Mouse (Mus musculus) erythroblast, adult 5-6 weeks (primary cell): ENCODE measurements around the gene Glyatl3. TPM values are rescaled to one million over a fixed set of nuclear protein-coding genes. Genes with fewer than 3 reads are reported as not detected.
A peak's percentile ranks its signal among the peaks of the same experiment; 100 is the strongest.

ENCODE experiments used
- ATAC-seq: replicated peaks from 2 replicates; pipeline ENCODE4 v1.8.0; 2016; ENCODE audit warnings: moderate number of reproducible peaks, mild to moderate bottlenecking, moderate TSS enrichment, inconsistent platforms; ENCODE audit not compliant: poor library complexity, low FRiP score, severe bottlenecking
- total RNA-seq, 2 experiments: library from RNA; stranded (forward) in 1 of 2; stranded (reverse) in 1 of 2; fragments of 150-400 nt in 1 of 2; fragments of 200-764, 138-1000 nt in 1 of 2; gene quantifications; 2 replicates each; pipeline versions ENCODE4 v1.2.3 to v1.2.4; 2015 to 2017; ENCODE audit warnings: low replicate concordance in 2 of 2

Glyatl3 gene
- 5.4 TPM in 1 of 2 replicates, not detected in the other for total RNA-seq (2015; ENCODE audit: low replicate concordance)
- total RNA-seq (2017; ENCODE audit: low replicate concordance), result not detected in 2 replicates

DNA sequence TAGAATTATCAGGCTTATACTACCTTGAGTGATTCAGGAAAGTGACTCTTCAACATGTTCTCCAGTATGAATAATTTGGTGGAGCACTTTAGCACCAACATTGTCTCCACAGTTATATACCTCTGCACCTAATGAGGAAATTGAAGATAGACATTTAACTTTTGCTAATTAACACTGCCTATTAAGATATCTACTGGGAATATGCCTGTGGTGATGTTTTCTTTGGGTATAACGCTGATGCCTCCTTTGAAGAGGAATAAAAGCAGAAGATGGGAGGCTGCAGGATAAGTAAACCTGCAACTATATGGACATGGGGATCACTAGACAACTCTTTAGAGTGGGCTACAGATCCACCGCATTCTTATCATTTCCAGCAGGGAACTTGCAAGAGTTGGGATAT is at the start of gene Glyatl3:
Glyatl3 (minus strand) TSS at position 101 of the 400 bp plus-strand sequence.
- ATAC-seq, result no peak

DNA sequence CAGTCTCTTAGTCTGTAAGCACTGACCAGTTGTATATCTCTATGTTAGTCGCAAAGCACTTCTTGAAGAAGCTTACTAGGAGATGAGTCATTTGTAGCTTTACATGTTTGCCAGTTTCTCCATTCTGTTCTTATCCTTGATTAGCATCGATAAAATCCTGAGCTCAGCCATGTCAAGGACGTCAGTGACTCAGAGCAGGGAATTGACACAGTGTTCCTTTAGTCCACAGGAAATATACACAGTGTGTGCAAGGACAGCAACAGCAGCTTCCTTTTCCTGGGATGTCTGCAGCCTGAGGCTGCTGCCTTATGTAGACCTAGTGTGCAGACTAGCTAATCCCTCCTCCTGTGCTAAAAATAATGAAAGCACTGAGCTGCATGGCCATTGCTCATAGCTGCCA is 34.4 kb upstream of the Glyatl3 start:
- no peak for ATAC-seq

DNA sequence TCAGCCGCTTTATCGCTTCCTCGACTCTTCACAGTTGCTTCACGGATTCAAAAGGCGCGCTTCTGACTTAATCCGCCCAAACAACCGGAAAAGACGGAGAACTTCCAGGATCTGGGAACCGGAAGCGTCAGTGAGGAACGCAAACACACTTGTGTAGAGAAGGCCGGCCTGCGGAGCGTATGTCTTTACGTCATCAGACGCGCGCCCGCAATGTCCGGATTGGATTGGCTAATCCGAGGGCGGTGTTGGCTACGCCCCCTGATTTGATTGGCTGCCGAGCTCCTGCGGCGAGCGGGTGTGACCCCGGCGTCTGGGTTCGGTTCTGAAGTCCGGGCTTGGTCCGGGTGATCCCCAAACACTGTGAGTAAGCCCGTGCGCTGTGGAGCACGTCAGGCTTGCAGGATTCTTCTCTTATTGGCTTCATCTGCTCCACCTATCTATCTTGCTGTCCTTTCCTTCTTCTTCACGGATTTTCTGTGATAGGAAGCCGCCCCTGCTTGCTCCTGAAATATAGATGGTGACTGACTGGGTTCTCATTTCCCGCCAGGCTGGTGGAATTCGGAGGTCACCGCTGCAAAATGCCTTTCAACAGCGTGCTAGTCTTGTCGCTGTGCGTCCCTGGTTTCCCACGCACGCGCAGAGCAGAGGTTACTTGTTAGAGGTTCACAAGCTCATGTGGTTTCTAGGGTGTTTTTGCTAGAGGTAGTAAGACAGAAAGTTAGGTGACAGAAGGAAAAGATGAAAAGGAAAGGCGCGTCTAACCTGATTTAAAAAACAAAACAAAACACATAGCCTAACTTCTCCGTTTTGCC is 20.5 kb upstream of the Glyatl3 start, which contains the start of the genes Mut and Cenpq:
Mut (plus strand) TSS at position 266 of the 812 bp plus-strand sequence.
Cenpq (minus strand) TSS at position 628 of the 812 bp plus-strand sequence.
- peak; percentile 98 for ATAC-seq

GRCm38 (mm10) chr17:40933985-40934384 is 19.8 kb upstream of the Glyatl3 start:
- peak; percentile 59 for ATAC-seq

- ATAC-seq, result no peak
Measured at GRCm38 (mm10) chr17:40915499-40915898, 1.3 kb upstream of the Glyatl3 start.

- ATAC-seq, result no peak
Measured at GRCm38 (mm10) chr17:40904721-40905154, 9.4 kb downstream of the Glyatl3 start.

DNA sequence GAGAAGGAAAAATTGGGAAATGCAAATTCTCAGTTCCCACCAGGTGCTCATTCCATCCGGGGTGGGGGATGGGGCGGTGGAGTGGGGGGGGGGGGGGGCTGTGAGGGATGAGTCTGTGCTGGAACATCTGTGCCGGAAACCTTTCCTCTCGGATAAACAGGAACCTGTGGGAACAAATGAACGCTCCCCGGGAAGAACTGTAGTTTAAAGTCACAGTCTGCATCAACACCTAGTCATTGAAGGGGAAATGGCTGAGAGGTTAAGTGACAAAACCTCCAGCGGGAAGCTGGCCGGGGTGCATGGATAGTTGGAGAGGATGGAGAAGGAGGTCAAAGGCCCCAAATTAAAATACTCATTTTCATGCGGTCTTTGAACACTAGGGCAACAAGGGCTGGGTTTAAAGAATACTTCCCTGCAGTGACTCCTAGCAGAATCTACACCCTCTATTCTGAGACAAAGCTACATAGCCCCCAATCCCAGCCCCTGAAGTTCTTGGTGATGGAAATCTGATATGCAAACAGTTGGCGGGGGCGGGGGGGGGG is 10.0 kb downstream of the Glyatl3 start:
- ATAC-seq, result no peak

DNA sequence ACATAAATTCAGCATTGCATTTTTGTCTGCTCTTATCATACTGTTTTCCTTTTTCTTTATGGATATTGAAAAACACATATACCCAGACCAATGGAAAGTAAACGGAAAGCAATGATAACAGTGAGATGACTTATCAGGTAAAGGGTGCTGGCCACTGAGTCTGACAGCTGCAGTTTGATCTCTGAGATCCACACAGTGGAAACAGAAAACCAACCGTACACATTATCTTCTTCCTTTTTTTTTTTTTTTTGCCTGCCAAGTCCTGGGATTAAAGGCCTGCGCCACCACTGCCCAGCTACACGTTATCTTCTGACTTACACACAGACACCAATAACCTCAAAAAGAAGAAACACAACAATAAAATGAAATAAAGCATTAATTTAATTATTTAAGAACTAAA is 10.8 kb downstream of the Glyatl3 start:
- ATAC-seq, result no peak

DNA sequence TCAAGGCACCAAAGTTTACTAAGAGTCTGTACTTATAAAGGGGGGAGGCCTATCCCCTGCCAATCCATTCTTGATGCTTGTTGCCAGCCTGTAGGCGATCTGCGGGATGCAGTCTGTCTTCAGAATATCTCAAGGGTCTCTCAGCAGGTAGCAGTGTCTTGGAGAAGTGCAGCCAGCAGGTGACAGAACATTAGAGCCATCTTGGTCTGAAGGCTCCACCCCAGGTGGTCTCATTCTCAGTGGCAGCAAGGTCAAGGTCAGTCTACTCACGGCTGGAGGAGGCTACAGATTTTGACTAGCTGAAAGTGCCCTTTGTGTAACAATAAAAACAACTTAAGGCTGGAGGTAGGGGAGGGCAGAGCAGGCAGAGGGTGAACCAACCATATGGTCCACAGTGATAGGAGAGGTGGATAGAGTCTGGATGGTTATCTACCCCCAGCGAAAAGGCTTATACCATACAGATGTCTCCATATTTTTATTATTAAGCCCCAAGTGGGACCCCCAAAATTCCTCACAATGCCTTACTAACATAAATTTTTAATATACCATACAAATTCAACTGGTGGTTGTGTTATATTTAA is 14.3 kb downstream of the Glyatl3 start:
- ATAC-seq, result no peak

DNA sequence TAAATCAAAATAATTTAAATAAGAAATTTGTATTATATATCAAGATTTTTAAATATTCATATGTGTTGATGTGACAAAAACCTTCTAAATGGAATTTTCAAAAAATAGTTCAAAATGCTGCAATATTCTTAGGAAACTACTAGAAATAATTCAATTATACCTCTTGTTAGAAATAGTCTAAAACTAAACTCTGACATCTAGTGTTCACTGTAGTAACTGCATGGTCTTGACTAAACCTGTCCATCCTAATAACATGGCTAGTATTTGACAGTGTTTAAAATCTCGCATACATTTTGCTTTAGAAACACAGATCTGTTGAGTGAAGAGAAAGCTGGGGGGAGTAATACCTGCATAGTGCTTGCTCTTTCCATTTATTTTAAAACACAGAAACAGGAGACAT is 17.3 kb downstream of the Glyatl3 start:
- ATAC-seq, result peak; percentile 64; the same call in 1 of the 2 replicates

DNA sequence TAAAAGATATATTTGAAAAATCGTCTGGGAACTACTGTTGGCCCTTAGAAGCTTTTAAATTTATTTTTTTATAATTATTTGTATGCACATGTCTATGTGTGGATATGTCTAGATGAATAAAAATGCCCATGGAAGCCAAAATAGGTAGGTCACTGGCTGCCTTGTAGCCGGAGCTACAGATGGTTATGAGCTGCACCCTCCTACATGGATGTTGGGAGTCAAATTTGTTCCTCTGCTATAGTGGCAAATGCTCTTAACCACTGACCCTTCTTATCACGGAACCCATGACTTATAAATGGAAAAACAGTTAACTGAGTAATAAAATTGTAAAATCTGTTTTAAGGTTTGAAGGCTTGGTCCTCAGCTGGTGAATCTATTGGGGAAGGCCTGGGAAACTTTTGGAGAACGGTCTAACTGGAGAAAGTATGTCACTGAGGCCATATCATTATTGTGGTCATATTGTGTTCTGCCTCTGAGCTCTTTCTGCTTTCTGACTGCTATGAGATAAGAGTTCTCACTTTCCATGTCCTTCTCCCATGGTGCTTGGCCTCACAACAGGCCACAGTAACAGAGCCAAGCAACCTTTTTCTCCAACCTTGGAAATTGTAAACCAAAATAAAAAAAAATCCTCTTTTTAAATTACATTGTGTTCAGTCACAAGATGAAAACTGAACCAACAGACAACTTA is 26.2 kb downstream of the Glyatl3 start:
- ATAC-seq, result no peak

GRCm38 (mm10) chr17:40885155-40885554 is 29.0 kb downstream of the Glyatl3 start:
- ATAC-seq, result no peak

GRCm38 (mm10) chr17:40882172-40882571 is 32.0 kb downstream of the Glyatl3 start:
- no peak for ATAC-seq

DNA sequence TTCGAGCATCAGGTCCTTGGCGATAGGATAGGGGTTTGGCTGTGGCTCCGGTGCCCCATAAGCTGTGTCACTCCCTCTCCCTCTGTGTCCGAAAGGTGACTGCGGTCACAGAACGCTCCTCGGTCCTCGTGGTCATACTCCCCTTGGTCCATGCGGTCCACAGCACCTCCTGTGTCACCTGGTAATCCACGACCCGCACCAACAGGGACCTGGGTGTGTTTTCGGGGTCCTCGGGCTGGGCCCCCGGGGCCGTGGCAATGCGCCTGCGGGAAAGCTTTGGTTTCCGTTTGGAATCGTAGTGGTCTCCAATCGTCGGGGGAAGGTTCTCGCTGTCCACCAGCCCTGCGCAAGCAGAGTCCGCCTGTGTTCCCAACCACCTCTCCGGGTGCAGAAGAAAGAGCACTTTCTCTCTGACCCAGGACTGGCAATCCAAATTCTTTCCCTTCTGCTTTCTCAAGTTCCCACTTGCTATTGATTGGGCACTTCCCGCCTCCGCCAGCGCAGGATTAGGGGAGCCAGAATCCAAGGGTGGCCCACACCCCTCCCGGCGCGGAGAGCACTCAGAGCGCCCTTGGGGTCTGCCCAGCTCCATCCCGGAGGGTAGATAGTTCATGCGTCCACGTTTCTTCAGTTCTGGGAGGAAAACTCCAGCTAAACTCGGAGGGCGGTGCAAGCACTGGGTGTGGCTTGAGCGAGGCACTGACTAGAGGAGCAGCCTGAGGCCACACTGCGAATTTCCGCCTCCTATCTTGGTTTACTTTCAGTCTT is 34.0 kb downstream of the Glyatl3 start, which contains the start of gene 9130008F23Rik:
9130008F23Rik (minus strand) TSS at position 636 of the 768 bp plus-strand sequence.
- ATAC-seq, result peak; percentile 92

- ATAC-seq, result no peak
Measured at GRCm38 (mm10) chr17:40879528-40879923, 34.6 kb downstream of the Glyatl3 start.

DNA sequence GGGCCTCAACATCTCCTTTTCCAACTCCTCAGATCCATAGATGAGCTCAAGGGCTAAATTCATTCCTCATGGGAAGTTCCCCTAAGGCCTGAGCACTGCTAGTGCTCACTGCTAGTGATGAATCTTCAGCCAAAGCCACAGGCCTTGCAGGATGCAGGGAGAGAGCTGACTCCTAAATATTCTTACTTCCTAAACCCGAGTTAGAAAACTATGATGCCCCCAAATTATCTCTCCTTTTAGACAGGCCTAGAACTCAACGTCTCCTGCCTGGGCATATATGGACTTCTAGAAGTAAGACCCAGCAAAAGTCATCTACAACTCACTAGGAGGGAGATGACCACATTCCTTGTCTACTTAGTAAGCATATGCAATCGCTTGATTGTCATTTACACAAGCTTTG is 36.4 kb downstream of the Glyatl3 start:
- no peak for ATAC-seq

- ATAC-seq, result no peak
Measured at GRCm38 (mm10) chr17:40875568-40875967, 38.6 kb downstream of the Glyatl3 start.

- ATAC-seq, result no peak
Measured at GRCm38 (mm10) chr17:40874701-40875100, 39.4 kb downstream of the Glyatl3 start.

GRCm38 (mm10) chr17:40873582-40874011 is 40.6 kb downstream of the Glyatl3 start:
- no peak for ATAC-seq
